In the genomic region with DNA sequence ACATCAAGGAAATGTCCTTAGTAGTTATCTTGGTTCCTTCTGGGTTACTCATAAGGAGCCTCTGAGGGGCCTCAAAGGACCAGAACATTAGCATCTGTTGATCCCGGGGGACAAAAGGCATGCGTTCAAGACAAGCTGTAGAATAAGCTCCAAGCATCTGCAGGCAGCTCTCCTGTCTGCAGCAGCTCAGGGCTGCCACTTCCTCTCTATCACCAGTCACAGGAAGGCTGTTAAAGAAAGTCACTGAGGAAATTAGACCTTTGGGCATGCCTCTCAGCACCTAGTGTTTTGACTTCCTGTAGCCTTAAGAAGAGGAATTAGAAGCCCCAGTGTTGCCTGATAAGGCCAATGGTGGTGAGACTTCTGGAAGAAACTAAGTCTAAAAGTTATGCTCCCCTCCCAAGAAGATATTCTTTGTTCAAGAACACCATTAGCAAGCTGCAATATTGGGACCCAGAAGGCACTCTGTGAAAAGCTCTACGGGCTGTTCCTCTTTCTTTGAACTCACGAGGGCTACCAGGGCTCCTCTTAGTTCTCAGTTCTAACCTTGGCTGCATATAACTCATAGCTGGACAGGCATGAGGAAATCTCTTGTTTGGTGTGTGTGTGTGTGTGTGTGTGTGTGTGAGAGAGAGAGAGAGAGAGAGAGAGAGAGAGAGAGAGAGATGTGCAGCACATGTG, we compare ENCODE assay signal across 17 mouse cellular contexts. TPM values are rescaled to one million over a fixed set of nuclear protein-coding genes. Genes with fewer than 3 reads are reported as not detected.
DNase-seq lines count a peak whose midpoint lies in the region; ATAC-seq and TF ChIP-seq lines count a peak whose summit lies in the region.
"Had no signal": no experiment of that assay in that cellular context is flagged by ENCODE, and none has a peak within 500 bp of the region (broad histone marks: within the 10 kb centered on the region; RNA-seq: fewer than 3 reads in every experiment).

No protein-coding gene starts in this region.

- no peak overlapping the region for H3K4me3 ChIP-seq in kidney, adult 2 months (ENCODE audit: insufficient read depth, low read depth, low read length)

- H3K27ac ChIP-seq in kidney, adult 2 months (ENCODE audit: insufficient read depth, low read depth, low read length): no peak overlapping the region

- intact Hi-C loops in left cerebral cortex, postnatal 4 days (cut with DNase I): loop anchor here (5.0 to 10.0 kb wide), 2 partner anchors 122 to 275 kb away; a partner anchor contains a TSS

- no peak for TF ChIP-seq CTCF in kidney, adult 2 months (conservative IDR thresholded peaks at IDR 0.05; ENCODE audit: insufficient read depth, insufficient read length, low read depth, low read length)

- peak; percentile 73 for ATAC-seq in common myeloid progenitor, adult 5-6 weeks (replicated peaks; ENCODE audit: low read depth, poor library complexity, severe bottlenecking)
- peak; percentile 44; the same call in 1 of the 2 replicates for ATAC-seq in neutrophil, adult 5-6 weeks (ENCODE audit: extremely low read depth, insufficient number of reproducible peaks, low FRiP score, poor library complexity, severe bottlenecking)
- ATAC-seq: forebrain, embryonic 14.5 days had no signal

- TF ChIP-seq POLR2A in kidney, adult 2 months (IDR thresholded peaks at IDR 0.05; ENCODE audit: low read depth, low read length): no peak

- DNase-seq in spleen, postnatal 10 days (ENCODE audit: low spot score in 2 of 2): peak; percentile 7 to 32
- DNase-seq in spleen, postnatal 14 days (ENCODE audit: low spot score in 2 of 2): no peak
- no peak for DNase-seq in kidney, adult 2 months
- no peak for DNase-seq in layer of hippocampus, adult 18-20 months (ENCODE audit: low spot score in 2 of 2)
- DNase-seq in left cerebral cortex, postnatal 4 days: no peak

- H3K36me3 ChIP-seq in kidney, adult 2 months (ENCODE audit: control insufficient read depth, insufficient read depth, low read length): no peaks in the 10 kb centered on the region

- H3K27me3 ChIP-seq in kidney, adult 2 months (replicated peaks; ENCODE audit: control insufficient read depth, insufficient read depth, low read length): no peaks in the 10 kb centered on the region

- H3K4me1 ChIP-seq in kidney, adult 2 months (ENCODE audit: control insufficient read depth, insufficient read depth, low read length): no peaks in the 10 kb centered on the region

- 56% methylated on average over 4 of the region's 4 CpGs for WGBS in kidney, adult 2 months

RNA-seq across cellular contexts. Expression of a gene that starts 11.3 kb away (rescaled TPM):
- not detected in 2 replicates for total RNA-seq in common myeloid progenitor, adult 5-6 weeks (2017)
- not detected in 2 replicates for total RNA-seq in neutrophil, adult 5-6 weeks (2017)
- 0.58 and 1.5 TPM in 2 replicates for polyA plus RNA-seq in kidney, adult 2 months (2012; rRNA removed)
- total RNA-seq in layer of hippocampus, adult 18-20 months (2021): 1 to 10 TPM; 1.5 to 3.3 TPM
- total RNA-seq in left cerebral cortex, postnatal 4 days (2021): 1 to 10 TPM in 1 of 2 experiments, under 1 TPM in 1; 0.87 to 2.0 TPM
- total RNA-seq: ES-E14 had no signal
- polyA plus RNA-seq: midbrain, embryonic 14.5 days had no signal

RNA-seq across cellular contexts. Expression of a gene that starts 26.9 kb away (rescaled TPM):
- total RNA-seq in common myeloid progenitor, adult 5-6 weeks (2017): not detected in 2 replicates
- not detected in 2 replicates for total RNA-seq in neutrophil, adult 5-6 weeks (2017)
- not detected in 2 replicates for polyA plus RNA-seq in kidney, adult 2 months (2012; rRNA removed)
- total RNA-seq in layer of hippocampus, adult 18-20 months (2021): not detected
- total RNA-seq in left cerebral cortex, postnatal 4 days (2021): not detected
- total RNA-seq: ES-E14; gastrocnemius, postnatal 36 days; heart, postnatal 10 days; left cerebral cortex, postnatal 25 days had no signal
- polyA plus RNA-seq: embryonic facial prominence, embryonic 14.5 days; forebrain, embryonic 14.5 days; midbrain, embryonic 14.5 days had no signal

RNA-seq across cellular contexts. Expression of a gene that starts 28.8 kb away (rescaled TPM):
- total RNA-seq in common myeloid progenitor, adult 5-6 weeks (2017): not detected in 2 replicates
- not detected in 2 replicates for total RNA-seq in neutrophil, adult 5-6 weeks (2017)
- not detected in 2 replicates for polyA plus RNA-seq in kidney, adult 2 months (2012; rRNA removed)
- not detected for total RNA-seq in layer of hippocampus, adult 18-20 months (2021)
- total RNA-seq in left cerebral cortex, postnatal 4 days (2021): under 1 TPM in 1 of 2 experiments, not detected in 1; 0.12 TPM
- total RNA-seq: ES-E14; gastrocnemius, postnatal 36 days; left cerebral cortex, postnatal 25 days had no signal
- polyA plus RNA-seq: embryonic facial prominence, embryonic 14.5 days; forebrain, embryonic 14.5 days; intestine, postnatal 0 days; large intestine, adult 2 months; lung, adult 2 months; midbrain, embryonic 14.5 days had no signal

RNA-seq across cellular contexts. Expression of a gene that starts 49.3 kb away (rescaled TPM):
- not detected in 2 replicates for total RNA-seq in common myeloid progenitor, adult 5-6 weeks (2017)
- total RNA-seq in neutrophil, adult 5-6 weeks (2017): not detected in 2 replicates
- polyA plus RNA-seq in kidney, adult 2 months (2012; rRNA removed): 0.10 and 0.48 TPM in 2 replicates
- total RNA-seq in layer of hippocampus, adult 18-20 months (2021): not detected
- not detected for total RNA-seq in left cerebral cortex, postnatal 4 days (2021)
- total RNA-seq: ES-E14; gastrocnemius, postnatal 36 days; heart, postnatal 10 days had no signal
- polyA plus RNA-seq: embryonic facial prominence, embryonic 14.5 days; forebrain, embryonic 14.5 days; lung, adult 2 months; midbrain, embryonic 14.5 days had no signal

Comparison
In these comparisons a context has a peak if more than half of its experiments do, and no peak if none do; other contexts are left out.
1. DNase-seq: peak in spleen, postnatal 10 days (2 of 2); none in spleen, postnatal 14 days (0 of 2), kidney, adult 2 months (single experiment), layer of hippocampus, adult 18-20 months (0 of 2) and left cerebral cortex, postnatal 4 days (single experiment).